Mouse (Mus musculus): ENCODE data around the gene Atp11b.

The Atp11b gene

GRCm38 (mm10) chr3:35764637-35765617 is 11.0 kb downstream of the Atp11b start:
- DNase-seq (ENCODE audit: low spot score in 2 of 2): no peak

DNA sequence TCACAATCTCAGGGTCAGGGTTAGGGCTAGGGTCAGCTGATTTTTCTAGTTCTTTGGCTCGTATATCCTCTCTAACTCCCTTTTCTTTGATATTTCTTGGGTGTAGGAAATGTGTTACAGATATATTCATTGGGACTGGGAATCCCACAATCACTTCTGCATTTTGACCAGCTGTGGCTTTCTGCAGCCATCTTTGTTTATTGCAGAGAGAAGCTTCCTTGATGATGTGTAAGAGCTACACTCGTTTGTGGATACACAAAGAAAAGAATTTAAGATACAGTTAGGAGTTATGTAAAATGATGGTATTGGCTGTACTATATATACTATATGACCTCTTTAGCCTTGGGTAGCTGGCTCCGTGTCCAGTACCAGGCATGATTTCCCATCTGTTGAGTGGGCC is 25.8 kb downstream of the Atp11b start:
- no peak for DNase-seq (ENCODE audit: low spot score in 2 of 2)

DNA sequence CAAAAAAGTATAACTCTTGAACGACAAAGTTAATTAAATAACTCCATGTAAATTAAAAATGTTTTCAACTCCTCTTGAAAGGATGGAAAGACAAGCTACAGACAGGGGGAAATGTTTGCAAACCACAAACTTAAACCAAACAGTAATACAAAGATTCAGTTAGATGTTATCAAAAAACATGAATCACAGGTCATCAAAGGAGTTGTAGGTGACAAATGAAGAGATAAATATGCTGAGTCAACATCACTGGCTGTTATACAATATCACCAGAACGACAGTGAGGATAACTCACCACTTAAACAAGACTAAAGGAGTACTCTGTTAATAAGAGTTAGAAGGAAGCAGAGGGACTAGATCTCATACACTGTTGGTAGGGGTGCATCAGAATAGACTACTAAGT is 48.1 kb downstream of the Atp11b start:
- no peak for DNase-seq (ENCODE audit: low spot score in 2 of 2)

DNA sequence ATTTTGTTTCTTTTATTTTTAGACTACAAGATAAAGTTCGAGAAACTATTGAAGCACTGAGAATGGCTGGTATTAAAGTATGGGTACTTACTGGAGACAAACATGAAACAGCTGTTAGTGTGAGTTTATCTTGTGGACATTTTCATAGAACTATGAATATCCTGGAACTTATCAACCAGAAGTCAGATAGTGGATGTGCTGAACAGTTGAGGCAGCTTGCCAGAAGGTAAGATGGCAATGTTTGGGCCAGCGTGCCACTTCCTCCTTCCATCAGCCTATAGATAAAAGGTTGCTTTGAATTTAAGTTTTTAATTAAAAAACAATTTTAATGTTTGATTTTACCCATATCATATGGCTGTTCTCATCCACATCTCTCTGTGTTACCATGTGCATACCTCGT is 66.0 kb downstream of the Atp11b start:
- no peak for DNase-seq (ENCODE audit: low spot score in 2 of 2)

- DNase-seq (ENCODE audit: low spot score in 2 of 2): no peak
Observed at GRCm38 (mm10) chr3:35822036-35822435, 68.1 kb downstream of the Atp11b start.

DNA sequence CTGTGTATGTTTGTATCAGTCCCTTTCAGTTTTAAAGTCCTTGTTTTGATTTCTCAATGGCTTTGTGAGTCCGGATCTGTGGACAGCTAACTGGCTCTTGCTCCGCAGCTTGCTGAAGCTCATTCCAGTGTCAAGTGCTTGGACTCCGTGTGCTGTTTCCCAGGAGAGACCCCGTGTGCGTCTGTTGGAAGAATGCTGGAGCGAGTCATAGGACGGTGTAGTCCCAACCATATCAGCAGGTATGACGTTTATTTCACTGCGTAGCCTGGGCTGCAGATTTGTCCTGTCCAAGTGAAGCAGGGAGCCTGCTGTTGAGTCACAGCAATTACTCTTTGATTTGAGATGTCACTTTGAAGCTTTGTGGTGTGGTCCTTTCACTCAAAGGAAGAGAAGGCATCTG is 95.4 kb downstream of the Atp11b start:
- no peak for DNase-seq (ENCODE audit: low spot score in 2 of 2)

GRCm38 (mm10) chr3:35883267-35883666 is 129.4 kb downstream of the Atp11b start:
- DNase-seq (ENCODE audit: low spot score in 2 of 2): no peak

- DNase-seq (ENCODE audit: low spot score in 2 of 2): no peak
Observed at GRCm38 (mm10) chr3:35889531-35889930, 135.6 kb downstream of the Atp11b start.

DNA sequence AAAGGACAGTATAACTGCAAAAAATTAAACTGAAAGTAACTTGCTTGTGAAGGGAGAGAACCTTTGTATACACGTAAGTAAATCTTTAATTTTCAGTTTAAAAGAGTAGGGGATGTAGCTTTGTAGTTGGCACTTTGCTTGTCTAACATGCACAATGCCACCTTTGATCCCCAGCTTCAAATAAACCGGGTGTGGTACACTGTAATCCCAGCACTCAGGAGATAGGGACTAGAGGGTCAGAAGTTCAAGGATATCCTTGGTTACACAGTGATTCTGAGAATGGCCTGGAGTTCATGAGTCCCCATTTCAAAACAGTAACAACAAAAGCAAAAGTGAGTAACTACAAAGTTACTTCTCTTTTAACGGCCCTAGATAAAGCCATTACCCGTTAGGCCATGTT is 137.2 kb downstream of the Atp11b start:
- no peak for DNase-seq (ENCODE audit: low spot score in 2 of 2)

DNA sequence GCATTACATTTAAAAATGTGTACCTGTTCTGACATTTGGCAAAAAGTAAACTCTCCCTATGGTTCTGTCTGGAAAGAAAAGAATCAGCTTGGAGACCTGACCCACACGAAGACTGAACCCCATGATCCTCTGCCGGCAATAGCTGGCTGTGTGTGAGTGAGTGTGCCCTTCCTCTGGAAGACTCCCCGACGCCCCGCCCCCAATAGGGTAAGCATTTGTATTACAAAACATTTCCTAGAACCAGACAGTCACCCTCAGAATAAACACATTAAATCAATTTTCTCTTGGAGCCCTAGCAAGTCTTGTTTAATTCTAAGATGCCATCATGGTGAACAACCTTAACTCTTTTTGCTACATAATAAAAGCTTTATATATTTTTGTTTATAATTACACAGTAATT is 139.2 kb downstream of the Atp11b start:
- DNase-seq (ENCODE audit: low spot score in 2 of 2): no peak

DNA sequence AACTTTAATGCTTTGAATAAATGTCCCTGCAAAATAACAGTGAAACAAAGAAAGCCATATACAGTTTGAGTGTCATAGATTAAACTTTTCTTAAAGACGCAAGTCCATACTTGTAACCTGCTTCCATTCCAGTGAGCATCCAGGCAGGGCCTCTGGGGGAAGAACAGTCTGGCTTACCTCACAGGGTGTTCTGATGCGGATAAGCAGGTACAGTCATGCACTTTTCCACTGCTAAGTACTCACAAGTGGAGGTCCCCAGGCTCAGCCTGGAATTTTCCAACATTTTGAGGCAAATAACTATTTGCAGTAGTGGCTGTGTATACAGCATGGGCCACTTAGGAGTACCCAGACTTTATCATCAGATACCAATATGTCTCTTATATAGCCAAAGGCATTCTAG is 144.0 kb downstream of the Atp11b start:
- no peak for DNase-seq (ENCODE audit: low spot score in 2 of 2)

- no peak for DNase-seq (ENCODE audit: low spot score in 2 of 2)
Observed at GRCm38 (mm10) chr3:35899109-35899508, 145.2 kb downstream of the Atp11b start.

- no peak for DNase-seq (ENCODE audit: low spot score in 2 of 2)
Observed at GRCm38 (mm10) chr3:35900555-35901204, 146.8 kb downstream of the Atp11b start.

Measured in urinary bladder, postnatal 4 days (tissue).